Mouse (Mus musculus) erythroblast, adult 5-6 weeks (primary cell): Measurements from ENCODE around the gene Ubc. TPM values are rescaled to one million over a fixed set of nuclear protein-coding genes. Genes with fewer than 3 reads are reported as not detected.
"Not testable (repeated sequence)": the region's sequence is repeated elsewhere in the genome, so short reads cannot be mapped to it uniquely, and the experiment has no call there.

Experiments
- ATAC-seq: replicated peaks from 2 replicates; pipeline ENCODE4 v1.8.0; 2016; ENCODE audit warnings: moderate number of reproducible peaks, mild to moderate bottlenecking, moderate TSS enrichment, inconsistent platforms; ENCODE audit not compliant: poor library complexity, low FRiP score, severe bottlenecking
- total RNA-seq, 2 experiments: library from RNA; stranded (forward) in 1 of 2; stranded (reverse) in 1 of 2; fragments of 150-400 nt in 1 of 2; fragments of 200-764, 138-1000 nt in 1 of 2; gene quantifications; 2 replicates each; pipeline versions ENCODE4 v1.2.3 to v1.2.4; 2015 to 2017; ENCODE audit warnings: low replicate concordance in 2 of 2

The Ubc gene
- 74.2 and 81.7 TPM in 2 replicates for total RNA-seq (2015; ENCODE audit: low replicate concordance)
- 106 and 132 TPM in 2 replicates for total RNA-seq (2017; ENCODE audit: low replicate concordance)

DNA sequence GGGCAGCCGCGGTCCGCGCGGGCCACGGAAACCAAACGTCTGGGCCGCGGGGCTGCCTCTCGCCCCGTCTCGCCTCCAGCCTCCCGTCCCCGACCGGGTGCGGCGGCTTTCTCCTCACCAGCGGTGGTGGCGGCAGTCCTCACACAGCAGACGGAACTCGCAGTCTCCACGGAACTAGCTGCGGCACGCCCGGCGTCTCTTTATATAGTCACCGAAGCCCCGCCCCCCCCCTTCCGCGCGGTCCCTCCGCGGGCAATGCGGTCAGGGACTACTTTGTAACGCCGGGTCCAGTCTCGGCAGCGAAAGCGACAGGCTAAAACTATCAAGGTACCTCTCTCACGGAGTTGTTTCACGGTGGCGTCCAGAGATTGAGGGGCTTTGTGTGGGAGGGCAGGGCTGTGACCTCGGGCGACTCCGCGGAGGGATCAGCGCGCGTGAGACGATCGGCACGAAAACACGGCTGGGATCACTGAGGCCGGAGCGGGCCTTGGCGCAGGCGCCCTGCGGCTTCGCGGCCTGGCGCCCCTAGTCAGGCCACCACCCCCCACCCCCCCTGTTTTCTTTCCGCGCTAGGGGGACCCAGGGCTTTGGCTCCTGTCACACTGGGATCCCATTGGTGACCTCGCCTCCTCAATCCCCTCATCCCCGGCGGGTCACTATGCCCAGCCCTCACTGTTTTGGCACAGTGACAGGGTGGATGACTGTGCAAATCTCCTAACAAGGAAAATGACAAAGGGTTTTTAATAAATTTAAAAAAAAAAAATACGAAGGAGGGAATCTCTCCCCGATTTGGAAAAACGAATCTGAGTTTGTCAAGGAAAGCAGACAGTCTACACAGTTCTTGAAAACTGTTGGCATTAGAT lies at the start of gene Ubc:
Ubc (minus strand) TSS at position 624 of the 863 bp plus-strand sequence.
- ATAC-seq = peak; percentile 62

DNA sequence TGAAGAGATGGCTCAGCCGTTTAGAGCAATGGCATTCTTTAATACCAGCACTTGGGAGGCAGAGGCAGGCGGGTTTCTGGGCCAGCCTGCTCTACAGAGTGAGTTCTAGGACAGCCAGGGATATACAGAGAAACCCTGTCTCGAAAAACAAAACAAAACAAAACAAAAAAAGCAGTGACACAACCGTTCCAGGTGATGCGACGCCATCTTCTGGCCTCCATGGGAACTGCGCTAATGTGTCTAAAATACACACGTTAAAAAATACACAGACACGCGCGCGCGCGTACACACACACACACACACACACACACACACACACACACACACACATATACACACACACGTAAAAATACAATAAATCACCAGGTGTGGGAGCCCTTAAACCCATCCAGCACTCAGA lies 44.3 kb upstream of the Ubc start:
- not testable (repeated sequence) for ATAC-seq

DNA sequence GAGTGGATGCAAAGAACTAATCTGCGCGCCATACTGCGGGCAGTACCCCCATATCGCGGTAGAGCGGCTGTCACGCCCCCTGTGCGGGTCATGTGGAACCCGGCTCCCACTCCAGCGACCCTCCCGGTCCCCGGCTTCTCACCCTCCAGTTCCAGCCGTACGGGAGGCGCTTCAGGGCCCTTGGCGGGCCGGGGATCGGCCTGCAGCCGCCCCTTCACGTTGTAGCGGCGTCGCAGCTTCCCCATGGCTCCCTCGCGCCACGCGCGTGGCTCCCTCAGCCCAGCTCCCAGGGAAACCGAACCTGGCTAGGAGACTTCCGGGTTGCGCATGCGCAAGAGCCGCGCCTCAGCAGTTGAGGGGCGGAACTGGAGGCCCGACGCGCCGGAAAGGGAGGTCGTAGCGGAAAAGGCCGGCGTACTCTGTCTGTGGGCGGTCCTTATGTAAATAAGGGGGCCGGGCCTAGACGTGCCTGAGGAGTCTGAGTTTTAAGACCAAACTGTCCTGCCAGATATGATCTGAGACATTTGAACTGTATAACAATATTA lies 43.9 kb upstream of the Ubc start, which contains the start of gene Dhx37:
Dhx37 (minus strand) TSS at position 329 of the 545 bp plus-strand sequence.
- peak; percentile 97 for ATAC-seq

DNA sequence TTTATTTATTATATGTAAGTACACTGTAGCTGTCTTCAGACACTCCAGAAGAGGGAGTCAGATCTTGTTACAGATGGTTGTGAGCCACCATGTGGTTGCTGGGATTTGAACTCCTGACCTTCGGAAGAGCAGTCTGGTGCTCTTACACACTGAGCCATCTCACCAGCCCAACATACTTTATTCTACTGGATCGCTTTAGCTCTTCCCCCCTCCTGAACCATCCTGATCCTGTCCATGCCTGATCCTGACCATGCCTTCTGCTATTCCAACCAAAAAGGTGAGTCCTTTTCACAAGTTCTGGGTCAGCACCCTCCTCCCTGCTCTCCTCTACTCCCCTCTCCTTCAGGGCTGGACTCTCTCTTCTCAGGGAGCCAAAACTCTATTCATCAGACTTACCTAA lies 42.3 kb upstream of the Ubc start:
- not testable (repeated sequence) for ATAC-seq

DNA sequence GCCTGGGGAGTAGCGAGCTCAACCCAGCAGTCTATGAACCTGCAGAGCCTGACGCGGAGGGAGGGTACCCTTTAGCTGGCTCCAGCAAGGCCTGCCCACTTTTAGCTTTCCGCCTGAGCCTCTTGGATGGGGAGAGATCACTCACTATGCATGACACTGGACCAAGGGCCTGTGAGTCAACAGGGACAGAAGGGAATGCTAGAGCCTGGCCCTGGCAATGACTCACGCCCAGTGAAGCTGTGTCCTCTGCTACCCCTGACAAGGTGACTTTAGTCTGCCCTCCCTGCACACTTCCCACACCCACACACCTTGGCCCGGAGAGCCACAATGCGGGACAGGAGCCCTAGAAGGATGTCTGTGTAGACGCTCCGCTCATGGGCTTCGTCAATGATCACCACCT lies 36.3 kb upstream of the Ubc start:
- ATAC-seq = no peak

DNA sequence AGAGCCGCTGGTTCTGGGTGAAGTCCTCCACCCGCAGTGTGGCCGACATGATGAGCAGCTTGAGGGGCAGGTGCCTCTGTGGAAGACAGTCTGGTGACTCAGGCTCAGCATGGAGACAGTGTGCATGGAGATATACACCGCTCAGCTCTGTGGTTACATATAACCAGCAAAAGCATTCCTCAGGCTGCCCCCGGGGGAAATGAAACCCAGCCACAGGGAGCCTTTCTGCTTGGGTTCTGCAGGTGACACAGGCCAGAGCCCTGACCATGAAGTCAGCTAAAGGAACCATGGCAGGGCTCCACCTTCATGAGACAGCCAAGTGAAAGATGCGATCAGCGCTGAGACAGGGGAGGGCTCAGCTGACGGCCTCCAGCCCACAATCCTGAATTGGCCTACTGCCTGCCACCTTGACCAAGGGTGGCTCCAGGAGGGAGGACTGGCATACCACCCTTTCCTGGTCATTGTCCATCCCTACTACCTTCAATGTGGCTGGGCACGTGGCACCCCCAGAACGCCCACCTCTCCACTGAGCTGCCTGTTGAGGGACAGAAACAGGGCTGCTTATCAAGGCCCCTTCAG lies 35.8 kb upstream of the Ubc start:
- ATAC-seq = no peak

DNA sequence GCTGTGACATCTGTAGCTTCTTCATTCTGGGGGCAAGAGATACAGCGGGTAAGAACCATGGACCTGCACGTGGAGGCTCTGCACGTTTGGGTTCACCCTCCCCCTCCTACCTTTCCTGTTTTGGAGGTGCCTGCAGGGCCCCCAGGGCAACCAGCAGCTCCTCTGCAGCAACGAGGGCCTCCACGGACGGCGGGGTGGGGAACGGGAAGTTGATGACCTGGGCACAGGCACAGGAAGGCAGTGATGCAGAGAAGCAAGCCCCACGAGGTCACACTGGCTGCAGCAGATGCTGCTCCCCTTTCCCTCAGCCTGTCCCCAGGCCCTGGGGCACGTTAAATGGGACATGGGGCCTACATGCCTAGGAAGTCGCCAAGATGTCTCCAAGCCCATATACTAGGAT lies 29.1 kb upstream of the Ubc start:
- ATAC-seq = no peak

DNA sequence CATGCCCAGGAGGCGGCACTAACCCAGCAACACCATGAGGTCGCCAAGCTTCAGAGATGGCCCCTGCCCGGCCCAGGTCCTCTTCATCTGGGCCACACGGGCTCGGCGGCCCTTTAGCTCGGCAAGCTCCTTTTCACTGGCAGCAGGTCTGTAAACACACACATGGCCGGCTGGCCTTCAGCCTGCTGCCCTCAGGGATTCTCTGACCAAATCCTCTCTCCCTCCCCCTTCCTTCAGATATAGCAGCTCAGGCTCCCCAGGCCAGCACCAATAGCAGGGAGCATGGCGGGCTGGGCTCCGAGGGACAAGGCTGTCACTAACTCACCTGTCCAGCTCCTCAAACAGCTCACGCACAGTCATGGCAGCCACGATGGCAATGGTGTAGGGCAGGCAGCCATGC lies 28.6 kb upstream of the Ubc start:
- no peak for ATAC-seq

DNA sequence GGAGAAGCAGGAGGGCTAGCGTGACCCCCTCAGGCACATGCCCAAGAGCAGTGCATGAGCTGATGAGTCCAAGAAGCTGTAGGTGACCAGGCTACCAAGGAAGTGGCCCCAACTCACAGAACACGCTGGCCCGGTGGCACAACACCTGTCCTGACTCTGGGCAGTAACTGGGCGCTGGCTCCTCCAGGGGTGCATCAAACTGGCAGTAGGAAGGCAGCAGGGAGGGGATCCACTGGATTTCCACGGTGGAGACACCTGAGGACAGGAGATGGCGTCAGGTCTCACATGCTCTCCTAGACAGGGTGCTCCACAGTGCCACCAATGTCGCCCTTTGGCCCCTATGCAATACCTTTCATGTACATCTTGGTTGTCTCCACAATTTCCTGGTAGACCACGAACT lies 26.2 kb upstream of the Ubc start:
- ATAC-seq = no peak

DNA sequence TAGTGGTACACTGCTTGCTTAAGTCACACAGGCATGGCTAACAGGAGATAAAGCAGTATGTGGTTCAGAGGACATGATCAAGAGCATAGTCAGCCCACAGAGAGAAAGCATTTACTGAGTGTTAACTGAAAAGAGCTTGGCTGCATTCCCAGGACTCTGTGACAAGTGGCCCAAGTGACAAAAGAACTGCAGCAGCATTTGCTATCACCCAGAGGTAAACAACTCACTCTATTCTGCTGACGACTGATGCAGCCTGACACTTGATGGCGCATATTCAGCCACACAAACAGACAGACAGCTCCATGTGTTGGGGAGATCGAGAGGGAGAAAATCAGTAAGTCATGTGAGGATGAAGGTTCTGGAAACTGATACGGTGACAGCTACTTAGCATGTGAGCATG lies 23.8 kb upstream of the Ubc start:
- no peak for ATAC-seq

DNA sequence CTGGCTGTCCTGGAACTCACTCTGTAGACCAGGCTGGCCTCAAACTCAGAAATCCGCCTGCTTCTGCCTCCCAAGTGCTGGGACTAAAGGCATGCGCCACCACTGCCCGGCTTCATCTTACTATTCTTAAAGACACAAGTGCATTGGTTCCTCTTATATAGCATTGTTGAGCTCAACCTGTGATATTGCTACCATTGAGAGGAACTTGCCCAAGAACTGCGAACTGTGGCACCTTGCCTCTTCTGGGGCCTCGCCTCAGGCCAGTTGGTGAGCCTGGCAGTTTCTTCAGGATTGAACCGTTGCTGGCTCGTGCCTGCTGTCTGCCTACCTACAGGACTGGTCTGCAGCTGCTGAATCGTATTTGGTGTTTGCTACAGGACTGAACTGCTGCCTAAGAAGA lies 22.5 kb upstream of the Ubc start:
- ATAC-seq = not testable (repeated sequence)

DNA sequence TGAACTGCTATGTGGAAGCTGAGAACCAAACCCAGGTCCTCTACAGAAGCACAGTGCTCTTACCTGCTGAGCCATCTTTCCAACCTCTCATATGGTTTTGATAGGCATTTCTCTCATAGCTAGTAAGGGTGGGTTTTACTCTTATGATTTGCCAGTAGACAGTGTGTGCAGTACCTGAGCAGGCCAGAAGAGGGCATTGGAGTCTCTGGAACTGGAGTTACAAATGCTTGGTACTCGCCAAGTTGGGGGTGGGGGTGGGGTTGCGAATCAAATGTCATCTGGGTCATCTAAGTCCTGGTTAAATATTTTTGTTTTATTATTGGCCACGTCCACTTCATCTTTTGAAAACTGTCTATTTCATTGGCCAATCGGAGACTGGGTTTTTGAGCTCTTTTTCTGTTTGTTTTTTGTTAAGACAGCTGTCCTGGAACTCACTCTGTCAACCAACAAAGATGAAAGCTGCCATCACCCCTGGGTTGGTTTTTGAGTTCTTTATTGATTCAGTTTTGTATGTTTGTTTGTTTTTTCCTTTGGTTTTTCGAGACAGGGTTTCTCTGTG lies 22.0 kb upstream of the Ubc start:
- peak; percentile 55 for ATAC-seq

DNA sequence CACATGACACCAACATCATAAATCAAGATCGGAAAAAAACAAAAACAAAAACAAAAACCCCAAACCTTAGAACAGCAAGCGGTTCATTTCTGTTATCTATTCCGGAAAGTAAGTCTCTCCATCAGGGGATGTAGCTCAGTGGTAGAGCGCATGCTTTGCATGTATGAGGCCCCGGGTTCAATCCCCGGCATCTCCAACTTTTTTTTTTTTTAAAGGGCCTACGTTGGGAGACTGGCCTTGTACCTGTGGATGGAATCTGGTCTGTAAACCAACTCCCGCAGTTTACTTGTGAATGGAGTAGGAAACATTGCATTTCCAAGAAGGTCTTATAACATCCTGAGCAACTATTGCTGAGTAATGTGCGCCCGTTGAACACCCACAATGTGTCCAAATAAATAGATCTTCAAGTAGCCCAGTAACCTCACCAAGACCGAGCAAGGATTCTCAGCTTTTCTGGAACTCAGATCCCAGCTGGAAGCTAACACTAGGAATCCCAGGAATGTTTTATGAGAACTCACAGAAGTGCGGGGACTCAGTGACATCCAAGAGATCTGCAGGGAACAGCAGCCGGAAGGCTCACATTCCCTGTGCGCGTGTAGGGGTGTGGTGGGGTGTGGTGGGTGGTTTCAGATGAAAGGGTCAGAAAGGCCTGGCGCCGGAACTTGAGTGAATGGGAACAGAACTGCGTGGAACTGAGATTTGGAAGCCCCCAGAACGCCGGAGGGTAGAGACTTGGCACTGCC lies 19.5 kb upstream of the Ubc start:
- ATAC-seq = no peak

DNA sequence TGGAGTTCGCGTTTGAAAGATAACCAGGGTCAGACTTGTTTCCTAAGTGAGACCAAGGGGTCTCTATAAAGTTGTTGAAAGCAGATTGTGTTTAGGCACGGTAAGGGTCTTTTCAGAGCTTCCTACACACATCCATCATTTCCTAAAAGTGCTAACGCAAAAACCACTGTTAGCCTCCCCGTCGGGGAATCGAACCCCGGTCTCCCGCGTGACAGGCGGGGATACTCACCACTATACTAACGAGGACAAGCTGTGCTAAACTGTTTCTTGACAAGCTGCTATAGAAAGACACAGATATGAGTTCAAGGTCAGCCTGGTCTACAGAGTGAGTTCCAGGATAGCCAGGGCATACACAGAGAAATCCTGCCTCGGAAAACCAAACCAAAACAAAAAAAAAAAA lies 18.8 kb upstream of the Ubc start:
- ATAC-seq = peak; percentile 10; the same call in 1 of the 2 replicates

DNA sequence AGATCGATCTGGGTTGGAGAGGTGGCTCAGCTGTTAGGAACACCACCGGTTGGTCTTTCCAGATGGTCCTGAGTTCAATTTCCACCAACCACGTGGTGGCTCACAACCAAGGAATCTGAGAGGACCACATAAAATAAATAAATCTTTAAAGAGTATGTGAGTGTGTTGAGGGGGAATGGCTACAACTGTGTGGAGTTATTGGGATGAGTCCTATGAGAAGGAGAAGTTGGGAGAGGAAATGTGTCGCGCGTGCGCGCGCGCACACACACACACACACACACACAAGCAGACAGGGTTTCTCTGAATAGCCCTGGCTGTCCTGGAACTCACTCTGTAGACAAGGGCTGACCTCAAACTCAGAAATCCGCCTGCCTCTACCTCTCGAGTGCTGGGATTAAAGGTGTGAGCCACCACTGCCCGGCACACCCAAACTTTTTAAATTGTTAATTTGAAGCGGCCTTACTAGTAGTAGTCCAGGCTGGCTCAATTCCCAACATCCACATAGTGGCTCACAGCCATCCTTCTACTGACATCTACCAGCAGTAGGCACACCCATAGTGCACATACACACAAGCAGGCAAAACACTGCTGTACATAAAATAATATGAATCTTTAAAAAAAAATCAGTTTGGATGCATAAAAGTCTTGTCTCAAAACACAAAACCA lies 18.0 kb upstream of the Ubc start:
- ATAC-seq = no peak

DNA sequence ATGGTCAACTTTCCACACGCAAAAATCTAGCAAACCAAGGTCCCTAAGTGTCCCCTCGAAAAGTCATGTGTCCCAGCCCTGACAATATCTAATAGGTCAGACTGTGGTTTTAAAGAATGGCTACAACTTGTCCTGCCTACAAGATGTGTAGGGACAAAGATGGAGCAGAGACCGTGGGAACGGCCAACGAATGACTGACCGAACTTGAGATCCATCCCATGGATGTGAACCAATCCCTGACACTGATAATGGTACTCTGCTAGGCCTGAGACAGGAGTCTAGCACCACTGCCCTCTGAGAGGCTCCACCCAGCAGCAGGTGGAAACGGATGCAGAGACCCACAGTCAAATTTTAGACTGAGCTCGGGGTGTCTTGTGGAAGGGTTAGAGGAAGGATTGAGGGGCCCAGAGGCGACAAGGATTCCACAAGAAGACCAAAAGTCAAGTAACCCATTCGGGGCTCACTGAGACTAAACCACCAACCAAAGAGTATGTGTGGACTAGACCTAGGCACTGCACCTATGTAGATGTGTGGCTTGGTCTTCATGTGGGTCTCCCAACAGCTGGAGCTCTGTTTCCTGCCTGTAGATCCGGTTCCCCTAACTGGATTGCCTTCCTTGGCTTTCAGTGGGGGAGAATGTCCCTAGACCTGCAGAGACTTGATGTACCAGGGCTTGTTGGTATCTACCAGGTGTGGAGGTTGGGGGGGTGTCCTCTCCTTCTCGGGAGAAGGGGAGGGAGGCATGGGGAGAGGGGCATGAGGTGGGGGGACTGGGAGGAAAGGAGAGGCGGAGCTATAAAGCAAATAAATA lies 17.2 kb upstream of the Ubc start:
- no peak for ATAC-seq

DNA sequence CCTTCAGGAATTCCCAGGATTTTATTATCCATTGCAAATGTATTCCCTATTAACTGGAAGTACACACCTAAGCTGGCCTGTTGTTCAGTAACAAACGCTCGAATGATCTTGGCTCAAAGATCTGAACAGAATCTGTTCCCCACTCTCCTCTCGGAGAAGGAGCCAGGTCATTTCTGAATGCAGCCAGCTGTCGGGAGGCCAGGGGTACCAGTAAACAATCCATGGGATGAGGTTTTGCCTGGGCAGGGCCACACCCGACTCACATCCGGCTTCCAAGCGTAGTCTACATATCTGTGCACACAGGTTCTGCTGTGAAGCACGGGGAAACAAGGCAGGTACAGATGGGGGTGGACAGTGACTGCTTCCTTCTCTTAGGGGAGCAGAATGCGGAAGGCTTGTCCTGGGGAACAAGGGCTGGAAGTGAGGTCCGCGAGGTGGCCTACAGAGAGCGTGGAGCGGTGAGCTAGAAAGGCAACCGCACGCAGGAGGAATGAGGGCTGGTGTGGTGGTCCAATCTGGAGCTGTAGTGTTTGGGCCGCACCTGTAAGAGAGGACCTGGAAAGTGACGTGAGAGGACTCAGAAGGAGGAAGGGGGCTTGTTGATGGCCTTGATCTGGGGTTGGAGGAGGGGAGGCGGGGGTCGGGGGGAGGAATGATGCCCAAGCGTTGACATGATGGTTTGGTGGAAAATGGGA lies 16.5 kb upstream of the Ubc start:
- peak; percentile 55 for ATAC-seq
